ENCODE assay signal across 7 mouse cellular contexts in genomic region chr19:10435908-10436307, GRCm38 (mm10). TPM values are rescaled to one million over a fixed set of nuclear protein-coding genes. Genes with fewer than 3 reads are reported as not detected.
DNase-seq lines count a peak whose midpoint lies in the region; ATAC-seq and TF ChIP-seq lines count a peak whose summit lies in the region.

No protein-coding gene starts in this region.

- no peak overlapping the region for H3K4me2 ChIP-seq in embryonic facial prominence, embryonic 11.5 days (ENCODE audit: low read depth, low read length)

- no peaks in the 10 kb centered on the region for H3K9me3 ChIP-seq in embryonic facial prominence, embryonic 11.5 days (replicated peaks; ENCODE audit: control insufficient read depth, low read length)

- no peak overlapping the region for H3K27ac ChIP-seq in bone marrow, adult 2 months (ENCODE audit: control insufficient read depth, insufficient read depth, low read depth, low read length, poor library complexity)
- H3K27ac ChIP-seq in embryonic facial prominence, embryonic 11.5 days (replicated peaks; ENCODE audit: low read depth, low read length): no peak overlapping the region

- TF ChIP-seq POLR2A in bone marrow, adult 2 months (IDR thresholded peaks at IDR 0.05; ENCODE audit: borderline replicate concordance, control insufficient read depth, low read depth, low read length): no peak

- H3K36me3 ChIP-seq in embryonic facial prominence, embryonic 11.5 days (replicated peaks; ENCODE audit: control insufficient read depth, insufficient read depth, low read depth, low read length): no peaks in the 10 kb centered on the region

- peak; percentile 58 for TF ChIP-seq CTCF in bone marrow, adult 2 months (IDR thresholded peaks at IDR 0.05; ENCODE audit: control insufficient read depth, insufficient read depth, low read length)

- H3K4me3 ChIP-seq in bone marrow, adult 2 months (replicated peaks; ENCODE audit: control insufficient read depth, low read depth, low read length): no peak overlapping the region
- no peak overlapping the region for H3K4me3 ChIP-seq in embryonic facial prominence, embryonic 11.5 days (ENCODE audit: low read depth, low read length)

- no peak overlapping the region for H3K9ac ChIP-seq in embryonic facial prominence, embryonic 11.5 days (replicated peaks; ENCODE audit: low read length)

- 31% methylated on average over 3 of the region's 3 CpGs for WGBS in bone marrow, adult 2 months
- whole genome bisulfite sequencing in embryonic facial prominence, embryonic 11.5 days: 32% methylated on average over 3 of the region's 3 CpGs

- no peaks in the 10 kb centered on the region for H3K4me1 ChIP-seq in bone marrow, adult 2 months (ENCODE audit: control insufficient read depth, insufficient read depth, low read length)
- H3K4me1 ChIP-seq in embryonic facial prominence, embryonic 11.5 days (ENCODE audit: control insufficient read depth, insufficient read depth, low read length): no peaks in the 10 kb centered on the region

- no peak for ATAC-seq in embryonic facial prominence, embryonic 11.5 days (replicated peaks; ENCODE audit: insufficient number of reproducible peaks, low FRiP score, low TSS enrichment, low read depth)

- DNase-seq in MN1 (ENCODE audit: low spot score): peak; percentile 79
- DNase-seq in embryonic facial prominence, embryonic 11.5 days (ENCODE audit: low spot score): peak; percentile 75
- peak; percentile 54 to 65 for DNase-seq in heart, postnatal 36 days
- DNase-seq in layer of hippocampus, adult 9-11 months: peak; percentile 67
- peak; percentile 57 to 78 for DNase-seq in lung, postnatal 4 days
- DNase-seq in right cerebral cortex, postnatal 25 days: peak; percentile 62

- H3K27me3 ChIP-seq in embryonic facial prominence, embryonic 11.5 days (ENCODE audit: control insufficient read depth, insufficient read depth, low read length): no peaks in the 10 kb centered on the region; the same call in 1 of the 2 replicates

- intact Hi-C loops in heart, postnatal 36 days (cut with DNase I): loop anchor here (1.0 to 5.0 kb wide), 3 partner anchors 43 to 179 kb away; no protein-coding TSS in a partner anchor

RNA-seq across cellular contexts. Expression of gene Lrrc10b, which starts 21.4 kb away (rescaled TPM):
- not detected in 2 replicates for polyA plus RNA-seq in bone marrow, adult 2 months (2011; ENCODE audit: insufficient read depth, insufficient read length, low replicate concordance, missing spikeins)
- polyA plus RNA-seq in embryonic facial prominence, embryonic 11.5 days (2014; fragmentation: Nextera tagmentation; extraction: Ambion mirVana): 0.13 and 0.20 TPM in 2 replicates
- 1 to 10 TPM; 1.0 to 1.1 TPM for total RNA-seq in heart, postnatal 36 days (2021)

RNA-seq across cellular contexts. Expression of gene Ppp1r32, which starts 46.8 kb away (rescaled TPM):
- polyA plus RNA-seq in bone marrow, adult 2 months (2011; ENCODE audit: insufficient read depth, insufficient read length, low replicate concordance, missing spikeins): 1.00 and 2.9 TPM in 2 replicates
- polyA plus RNA-seq in embryonic facial prominence, embryonic 11.5 days (2014; fragmentation: Nextera tagmentation; extraction: Ambion mirVana): 0.32 TPM in 1 of 2 replicates, not detected in the other
- under 1 TPM; 0.19 to 0.61 TPM for total RNA-seq in heart, postnatal 36 days (2021)

RNA-seq across cellular contexts. Expression of gene Syt7, which starts 47.0 kb away (rescaled TPM):
- 0.37 and 1.9 TPM in 2 replicates for polyA plus RNA-seq in bone marrow, adult 2 months (2011; ENCODE audit: insufficient read depth, insufficient read length, low replicate concordance, missing spikeins)
- 2.2 and 2.7 TPM in 2 replicates for polyA plus RNA-seq in embryonic facial prominence, embryonic 11.5 days (2014; fragmentation: Nextera tagmentation; extraction: Ambion mirVana)
- total RNA-seq in heart, postnatal 36 days (2021): 10 to 100 TPM; 39.4 to 41.6 TPM
